Mouse (Mus musculus): ENCODE measurements at regions not wholly inside any gene's neighbourhood (a gene's known extent, or its start where the extent isn't known, plus 50 kb on each side); places are given as distances from the start of the nearest gene placed in this dataset.

- intact Hi-C loops (cut with DNase I; ENCODE audit: low total_unique reads): no loop called here
- DNase-seq: no peak
Observed at GRCm38 (mm10) chr4:8934541-8934940, 695.7 kb upstream of the Car8 start.

GRCm38 (mm10) chr4:8929346-8929745 lies 690.5 kb upstream of the Car8 start:
- no peak for DNase-seq
- intact Hi-C loops (cut with DNase I; ENCODE audit: low total_unique reads): no loop called here

- intact Hi-C loops (cut with DNase I; ENCODE audit: low total_unique reads): no loop called here
- no peak for DNase-seq
Observed at GRCm38 (mm10) chr4:8928551-8929305, 689.9 kb upstream of the Car8 start.

- DNase-seq: no peak
- intact Hi-C loops (cut with DNase I; ENCODE audit: low total_unique reads): no loop called here
Observed at GRCm38 (mm10) chr4:8927276-8927906, 688.5 kb upstream of the Car8 start.

- intact Hi-C loops (cut with DNase I; ENCODE audit: low total_unique reads): no loop called here
- DNase-seq: no peak
Observed at GRCm38 (mm10) chr4:8926642-8927275, 687.9 kb upstream of the Car8 start.

GRCm38 (mm10) chr4:8922695-8923363 lies 684.0 kb upstream of the Car8 start:
- intact Hi-C loops (cut with DNase I; ENCODE audit: low total_unique reads): no loop called here
- no peak for DNase-seq

GRCm38 (mm10) chr4:8921477-8922385 lies 682.9 kb upstream of the Car8 start:
- DNase-seq: no peak
- intact Hi-C loops (cut with DNase I; ENCODE audit: low total_unique reads): no loop called here

GRCm38 (mm10) chr4:8920306-8920705 lies 681.5 kb upstream of the Car8 start:
- no peak for DNase-seq

GRCm38 (mm10) chr4:8919366-8919984 lies 680.6 kb upstream of the Car8 start:
- intact Hi-C loops (cut with DNase I; ENCODE audit: low total_unique reads): no loop called here
- DNase-seq: no peak

More at GRCm38 (mm10) chr4:8920306-8920705, 681.5 kb upstream of the Car8 start:
- intact Hi-C loops (cut with DNase I; ENCODE audit: low total_unique reads): no loop called here
